Mouse (Mus musculus): Measurements from ENCODE around the gene Ccdc51.

DNA sequence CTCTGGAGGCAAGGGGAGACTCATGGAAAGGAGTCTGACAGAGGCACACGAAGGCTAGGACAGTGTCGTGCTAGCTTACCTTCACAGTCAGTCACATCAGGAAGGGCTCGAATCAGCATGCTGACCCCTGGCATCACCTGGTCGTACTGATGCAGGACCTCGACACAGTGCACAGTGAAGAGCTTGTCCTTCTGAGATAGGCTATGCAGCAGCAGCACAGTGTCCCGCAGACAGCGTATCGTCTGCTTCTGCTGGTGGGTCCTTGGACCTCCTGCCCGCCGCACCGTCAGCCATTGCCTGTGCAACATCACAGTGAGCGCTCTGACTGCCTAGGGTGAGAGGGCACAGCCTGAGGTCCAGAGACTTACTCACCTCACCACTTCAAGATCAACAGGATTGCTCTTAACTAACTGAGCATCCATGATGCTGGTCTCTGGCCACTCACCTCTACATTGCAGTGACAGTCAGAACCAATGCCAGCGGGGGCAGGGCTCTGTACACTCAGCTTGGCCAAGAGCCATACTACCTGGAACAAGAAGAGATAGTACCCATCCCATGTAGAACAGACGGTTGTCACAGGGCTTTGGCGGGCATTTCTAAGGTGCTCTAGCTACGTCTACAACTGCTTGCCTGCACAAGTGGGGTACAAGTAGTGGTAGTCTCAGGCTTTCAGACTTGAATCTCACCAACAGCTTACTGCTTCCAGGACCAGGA, 22.0 kb upstream of the Ccdc51 start:
- TF ChIP-seq POLR2A (IDR thresholded peaks at IDR 0.05; ENCODE audit: low read depth, low read length), result no peak
- no peak for TF ChIP-seq CTCF (IDR thresholded peaks at IDR 0.05; ENCODE audit: extremely low read depth, insufficient read depth, insufficient read length, insufficient replicate concordance)

Measured in spleen, adult 2 months (tissue).